Mouse (Mus musculus): Measurements from ENCODE around the gene Rabl6.

DNA sequence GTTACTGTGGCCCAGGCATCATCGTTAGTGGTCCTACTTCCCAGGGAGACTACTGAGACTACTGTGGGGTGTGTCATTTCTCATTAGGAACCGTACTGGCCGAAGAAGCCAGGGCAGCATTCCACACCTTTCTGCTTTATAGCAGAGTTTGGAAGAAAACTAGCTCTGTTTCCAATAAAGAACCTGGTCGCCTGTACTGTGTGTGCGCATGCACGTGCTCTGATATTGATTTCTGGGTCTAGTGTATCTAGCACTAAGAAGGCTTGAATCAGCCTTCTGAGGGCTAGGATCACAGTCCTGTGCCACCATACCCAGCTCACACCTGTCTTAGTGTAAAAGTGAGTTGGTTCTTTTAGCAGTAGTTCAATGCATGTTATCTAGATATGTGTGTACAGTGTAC lies 49.5 kb downstream of the Rabl6 start:
- TF ChIP-seq POLR2A (IDR thresholded peaks at IDR 0.05; ENCODE audit: low read depth, low read length) (no peak), CTCF (IDR thresholded peaks at IDR 0.05; ENCODE audit: borderline replicate concordance, insufficient read depth, low read length) (no peak)
